Mouse (Mus musculus): ENCODE measurements around the gene Rps3. TPM values are rescaled to one million over a fixed set of nuclear protein-coding genes. Genes with fewer than 3 reads are reported as not detected.

The Rps3 gene
- polyA plus RNA-seq (2014; fragmentation: Illumina TruSeq; extraction: RNeasy Lipid Tissue Mini Kit (QIAGEN cat#74804); ENCODE audit: low read depth, low replicate concordance) = 542 TPM

DNA sequence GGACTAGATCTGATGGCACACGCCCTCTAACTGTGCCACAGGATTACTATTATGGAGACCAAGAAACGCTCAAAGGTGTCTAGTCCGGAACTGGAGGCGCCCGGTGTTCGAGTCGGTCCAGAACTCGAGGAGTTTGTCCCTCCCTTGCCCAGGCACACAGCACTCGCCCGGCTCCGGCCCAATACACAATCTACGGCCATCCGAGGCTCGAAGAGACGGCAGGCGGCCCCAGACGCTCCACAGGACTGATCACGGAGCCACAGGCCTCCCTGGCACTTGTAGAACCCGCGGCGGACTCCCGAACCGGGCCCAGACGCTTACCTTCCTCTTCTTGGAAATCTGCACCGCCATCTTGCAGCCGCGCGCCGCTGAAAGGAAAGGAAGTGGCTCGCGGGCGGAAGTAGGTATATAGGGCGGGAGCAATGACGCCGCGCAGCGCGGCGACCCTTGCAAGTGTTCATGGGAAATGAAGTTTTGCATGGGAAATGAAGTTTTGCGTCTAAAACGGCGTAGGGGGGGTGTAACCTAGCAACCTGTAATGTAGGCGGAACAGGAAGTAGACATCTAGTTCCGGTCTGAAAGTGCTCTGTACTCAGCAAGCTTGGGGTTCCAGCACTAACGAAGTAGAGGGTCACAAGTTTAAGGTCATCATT lies at the start of gene Rps3:
Gene Rps3 (minus strand): TSS at position 468 of the 653 bp plus-strand sequence.

GRCm38 (mm10) chr7:99465811-99466210 lies 17.7 kb downstream of the Rps3 start, which contains the start of gene Klhl35:
Gene Klhl35, plus strand, starts transcription at chr7:99466004.

Other genes with a start within 250 kb of the Rps3 start
- gene Mogat2, start 245.1 kb downstream of the Rps3 start, polyA plus RNA-seq (2014; fragmentation: Illumina TruSeq; extraction: RNeasy Lipid Tissue Mini Kit (QIAGEN cat#74804); ENCODE audit: low read depth, low replicate concordance) = 1.9 TPM
- gene Map6, start 216.3 kb downstream of the Rps3 start, polyA plus RNA-seq (2014; fragmentation: Illumina TruSeq; extraction: RNeasy Lipid Tissue Mini Kit (QIAGEN cat#74804); ENCODE audit: low read depth, low replicate concordance) = 0.16 TPM
- gene Serpinh1, start 130.5 kb downstream of the Rps3 start, polyA plus RNA-seq (2014; fragmentation: Illumina TruSeq; extraction: RNeasy Lipid Tissue Mini Kit (QIAGEN cat#74804); ENCODE audit: low read depth, low replicate concordance) = 30.4 TPM
- gene Gdpd5, start 102.3 kb downstream of the Rps3 start, polyA plus RNA-seq (2014; fragmentation: Illumina TruSeq; extraction: RNeasy Lipid Tissue Mini Kit (QIAGEN cat#74804); ENCODE audit: low read depth, low replicate concordance) = 0.20 TPM
- not detected for gene Klhl35, start 17.7 kb downstream of the Rps3 start, polyA plus RNA-seq (2014; fragmentation: Illumina TruSeq; extraction: RNeasy Lipid Tissue Mini Kit (QIAGEN cat#74804); ENCODE audit: low read depth, low replicate concordance)
- 13.8 TPM for gene Arrb1, start 51.7 kb upstream of the Rps3 start, polyA plus RNA-seq (2014; fragmentation: Illumina TruSeq; extraction: RNeasy Lipid Tissue Mini Kit (QIAGEN cat#74804); ENCODE audit: low read depth, low replicate concordance)
- 0.57 TPM for gene Tpbgl, start 143.4 kb upstream of the Rps3 start, polyA plus RNA-seq (2014; fragmentation: Illumina TruSeq; extraction: RNeasy Lipid Tissue Mini Kit (QIAGEN cat#74804); ENCODE audit: low read depth, low replicate concordance)
- gene Slco2b1, start 227.6 kb upstream of the Rps3 start, polyA plus RNA-seq (2014; fragmentation: Illumina TruSeq; extraction: RNeasy Lipid Tissue Mini Kit (QIAGEN cat#74804); ENCODE audit: low read depth, low replicate concordance) = 12.3 TPM
- gene Olfr520, start 246.5 kb upstream of the Rps3 start, polyA plus RNA-seq (2014; fragmentation: Illumina TruSeq; extraction: RNeasy Lipid Tissue Mini Kit (QIAGEN cat#74804); ENCODE audit: low read depth, low replicate concordance) = not detected

All from kidney, adult 10 weeks (tissue).